Mouse (Mus musculus): ENCODE measurements at regions not wholly inside any gene's neighbourhood (a gene's known extent, or its start where the extent isn't known, plus 50 kb on each side); places are given as distances from the start of the nearest gene placed in this dataset.

GRCm38 (mm10) chrX:60833456-60833855 is 59.8 kb downstream of the Sox3 start:
- DNase-seq (ENCODE audit: low spot score in 2 of 2) = no peak

DNA sequence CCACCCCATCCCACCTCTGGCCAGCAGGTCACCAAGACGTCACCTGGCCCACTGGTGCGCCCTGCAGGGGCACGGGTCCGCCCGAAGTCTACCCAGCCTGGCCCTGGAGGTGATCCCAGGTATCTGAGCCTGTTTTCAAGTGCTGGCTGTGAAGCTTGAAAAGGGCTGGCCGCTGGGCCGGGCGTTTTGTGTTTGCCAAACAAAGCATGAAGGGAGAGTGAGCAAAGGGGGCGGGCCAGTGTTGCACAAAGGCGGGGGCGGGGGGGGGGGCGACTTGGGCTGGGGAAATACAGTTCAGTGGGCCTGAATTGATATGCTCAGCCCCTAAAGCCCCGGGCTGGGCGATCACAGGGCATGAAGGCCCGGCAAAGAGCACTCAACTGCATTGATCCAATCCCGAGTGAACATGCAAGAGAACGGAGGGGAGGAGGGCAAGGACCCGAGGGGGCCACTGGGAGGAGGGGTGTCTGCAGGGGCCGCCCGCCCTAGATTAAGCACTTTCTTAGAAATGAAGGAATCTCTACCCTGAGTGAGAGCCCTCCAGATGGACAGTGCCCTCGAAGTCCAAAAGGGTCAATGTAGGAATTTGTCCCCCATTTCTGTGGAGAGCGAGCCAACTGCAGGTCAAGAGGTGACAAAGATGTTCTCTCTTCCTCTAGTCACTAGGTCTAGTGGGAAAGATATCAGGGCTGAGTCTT is 61.8 kb downstream of the Sox3 start:
- DNase-seq (ENCODE audit: low spot score in 2 of 2) = no peak

- DNase-seq (ENCODE audit: low spot score in 2 of 2) = peak in 1 of 2 experiments; percentile 8
These were observed 67.8 kb downstream of the Sox3 start for GRCm38 (mm10) chrX:60825181-60826080.

- DNase-seq (ENCODE audit: low spot score in 2 of 2) = no peak
These were observed 94.7 kb downstream of the Sox3 start for GRCm38 (mm10) chrX:60798567-60798966.

GRCm38 (mm10) chrX:60780766-60781165 is 112.5 kb downstream of the Sox3 start:
- DNase-seq (ENCODE audit: low spot score in 2 of 2) = no peak

DNA sequence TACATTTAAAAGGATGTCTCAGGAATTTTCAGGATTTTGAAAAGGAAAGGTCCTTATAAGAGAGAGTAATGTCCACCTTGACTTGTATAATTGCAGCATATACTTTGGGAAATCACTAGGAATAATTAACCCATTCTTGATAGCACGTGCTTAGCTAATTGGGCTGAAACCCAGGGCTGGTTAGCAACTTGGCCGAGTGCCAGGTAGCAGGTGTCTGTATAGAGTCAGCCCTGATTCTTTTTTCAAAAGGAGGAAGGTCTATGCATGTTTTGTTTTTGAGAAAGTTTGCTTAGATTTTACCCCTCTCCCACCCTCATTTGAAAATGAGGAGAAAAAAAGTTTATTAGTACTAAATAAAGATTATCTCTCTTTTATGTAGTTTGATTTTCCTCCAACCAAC is 113.1 kb downstream of the Sox3 start:
- DNase-seq (ENCODE audit: low spot score in 2 of 2) = no peak

- no peak for DNase-seq (ENCODE audit: low spot score in 2 of 2)
These were observed 119.6 kb downstream of the Sox3 start for GRCm38 (mm10) chrX:60773645-60774044.

- DNase-seq (ENCODE audit: low spot score in 2 of 2) = no peak
These were observed 120.8 kb downstream of the Sox3 start for GRCm38 (mm10) chrX:60772439-60772838.

- DNase-seq (ENCODE audit: low spot score in 2 of 2) = no peak
These were observed 142.8 kb downstream of the Sox3 start for GRCm38 (mm10) chrX:60750456-60750855.

GRCm38 (mm10) chrX:60743971-60744370 is 149.3 kb downstream of the Sox3 start:
- DNase-seq (ENCODE audit: low spot score in 2 of 2) = no peak

GRCm38 (mm10) chrX:60743020-60743707 is 150.1 kb downstream of the Sox3 start:
- DNase-seq (ENCODE audit: low spot score in 2 of 2) = no peak

DNA sequence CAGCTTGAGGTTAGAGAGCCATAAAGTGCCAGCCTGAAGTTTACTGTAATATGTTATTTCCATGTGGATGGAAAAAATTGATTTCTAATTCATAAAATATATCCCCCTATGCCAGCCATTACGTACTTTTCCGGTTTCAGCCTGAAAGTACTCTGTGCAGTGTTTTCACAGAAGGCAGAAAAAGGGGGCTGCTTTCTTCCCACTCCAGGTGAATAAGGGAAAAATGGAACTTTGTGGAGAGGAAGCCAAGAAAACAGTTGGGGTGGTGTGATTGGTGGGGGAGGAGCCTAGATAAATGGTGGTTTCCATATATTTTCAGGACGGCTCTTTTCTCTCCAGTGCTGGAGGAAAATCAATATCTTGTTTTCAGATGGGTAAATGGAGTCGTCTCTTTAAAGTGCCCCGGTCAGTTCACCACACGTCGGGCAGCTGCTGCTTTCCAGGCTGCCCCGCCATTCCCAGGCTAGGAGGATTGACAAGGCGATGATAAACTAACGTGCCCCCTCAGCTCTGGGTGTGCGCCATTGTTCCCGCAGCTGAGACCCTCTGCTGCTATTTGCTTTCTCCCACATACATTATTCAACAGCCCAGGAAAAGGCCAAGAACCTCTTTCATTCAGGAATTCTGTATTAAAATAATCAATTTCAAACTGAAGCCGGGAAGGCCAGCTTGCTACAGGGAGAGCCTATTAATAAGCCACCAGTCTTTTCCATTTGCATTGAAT is 127.1 kb upstream of the Atp11c start:
- DNase-seq (ENCODE audit: low spot score in 2 of 2) = no peak

GRCm38 (mm10) chrX:60718794-60719193 is 126.3 kb upstream of the Atp11c start:
- DNase-seq (ENCODE audit: low spot score in 2 of 2) = no peak

DNA sequence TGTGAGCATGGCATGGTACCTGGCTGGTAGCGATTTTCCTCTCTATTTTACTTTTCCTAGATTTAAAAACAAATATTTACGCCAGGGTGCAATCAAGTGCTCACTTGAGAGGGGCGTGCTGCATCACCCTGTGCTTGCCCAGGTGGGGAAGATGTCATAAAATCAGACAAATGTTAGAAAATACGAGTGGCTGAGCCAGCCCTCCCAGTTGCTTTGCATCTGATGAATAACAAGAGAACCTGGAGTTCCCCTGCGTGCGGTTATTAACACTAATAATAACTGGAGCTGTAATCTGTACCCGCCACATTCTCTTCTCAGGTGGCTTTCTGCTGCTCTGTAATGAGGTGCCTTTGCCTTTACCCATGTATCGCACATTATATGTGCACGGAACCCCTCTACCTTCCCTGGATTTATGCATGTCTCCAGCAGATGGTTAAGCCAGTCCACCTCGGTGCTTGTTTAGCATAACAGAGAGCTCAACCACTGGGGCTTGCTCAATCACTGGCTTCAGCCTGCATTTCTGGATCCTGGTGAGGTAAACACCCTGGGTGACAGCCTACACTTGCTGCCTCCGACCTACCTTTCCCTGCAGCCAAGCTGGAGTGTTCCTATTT is 125.8 kb upstream of the Atp11c start:
- no peak for DNase-seq (ENCODE audit: low spot score in 2 of 2)

- no peak for DNase-seq (ENCODE audit: low spot score in 2 of 2)
These were observed 88.7 kb upstream of the Atp11c start for GRCm38 (mm10) chrX:60681036-60681706.

- DNase-seq (ENCODE audit: low spot score in 2 of 2) = no peak
These were observed 52.3 kb upstream of the Atp11c start for GRCm38 (mm10) chrX:60644726-60645318.

Measured in left cerebral cortex, adult 8-10 months (tissue).